Mouse (Mus musculus) midbrain, embryonic 13.5 days (tissue): ENCODE data around the gene Pspc1. TPM values are rescaled to one million over a fixed set of nuclear protein-coding genes. Genes with fewer than 3 reads are reported as not detected.
"Not testable (repeated sequence)": the region's sequence is repeated elsewhere in the genome, so short reads cannot be mapped to it uniquely, and the experiment has no call there.

Experiments
- ATAC-seq: fragments of 200-750 bp; cut with Nextera tagmentation; 2 replicates; pipeline ENCODE4 v1.8.0; 2017; ENCODE audit warnings: mild to moderate bottlenecking, moderate TSS enrichment, moderate library complexity
- H3K27ac ChIP-seq: fragments of 300-500 bp; sonication (generic); 2 replicates; pipeline ENCODE4 v1.5.1; 2015; ENCODE audit warnings: inconsistent platforms, mild to moderate bottlenecking, moderate library complexity
- H3K27me3 ChIP-seq: fragments of 300-500 bp; sonication (generic); 2 replicates; pipeline ENCODE4 v1.6.1; 2015; ENCODE audit warnings: mild to moderate bottlenecking, inconsistent platforms
- H3K36me3 ChIP-seq: fragments of 300-500 bp; sonication (generic); 2 replicates; pipeline ENCODE4 v1.6.1; 2015; ENCODE audit warnings: mild to moderate bottlenecking, inconsistent platforms
- H3K4me1 ChIP-seq: fragments of 300-500 bp; sonication (generic); replicated peaks from 2 replicates; pipeline ENCODE4 v1.6.1; 2015; ENCODE audit warnings: inconsistent platforms
- H3K4me2 ChIP-seq: fragments of 300-500 bp; sonication (generic); replicated peaks from 2 replicates; pipeline ENCODE4 v1.6.1; 2015; ENCODE audit warnings: moderate library complexity, mild to moderate bottlenecking, inconsistent platforms
- H3K4me3 ChIP-seq: fragments of 300-500 bp; sonication (generic); replicated peaks from 2 replicates; pipeline ENCODE4 v1.5.1; 2015; ENCODE audit warnings: mild to moderate bottlenecking, inconsistent platforms
- H3K9ac ChIP-seq: fragments of 300-500 bp; sonication (generic); replicated peaks from 2 replicates; pipeline ENCODE4 v1.6.1; 2015; ENCODE audit warnings: mild to moderate bottlenecking, inconsistent platforms
- H3K9me3 ChIP-seq: fragments of 300-500 bp; sonication (generic); 2 replicates; pipeline ENCODE4 v1.6.1; 2016; ENCODE audit warnings: mild to moderate bottlenecking, inconsistent platforms
- WGBS: fragments of 180-500 bp; shearing (Covaris S2); methylation state at CpG from one replicate; pipeline ENCODE4 v1.1.7; 2015; 5-methylcytosine and 5-hydroxymethylcytosine counted together
- polyA plus RNA-seq: library from polyadenylated mRNA; unstranded; fragments of >200 nt; fragmentation: Nextera tagmentation; extraction: Ambion mirVana; gene quantifications from 2 replicates; pipeline ENCODE4 v1.2.1, GENCODE M21; 2015

Pspc1 gene
- polyA plus RNA-seq, 1 experiment from 2014 or later: 51.1 TPM

DNA sequence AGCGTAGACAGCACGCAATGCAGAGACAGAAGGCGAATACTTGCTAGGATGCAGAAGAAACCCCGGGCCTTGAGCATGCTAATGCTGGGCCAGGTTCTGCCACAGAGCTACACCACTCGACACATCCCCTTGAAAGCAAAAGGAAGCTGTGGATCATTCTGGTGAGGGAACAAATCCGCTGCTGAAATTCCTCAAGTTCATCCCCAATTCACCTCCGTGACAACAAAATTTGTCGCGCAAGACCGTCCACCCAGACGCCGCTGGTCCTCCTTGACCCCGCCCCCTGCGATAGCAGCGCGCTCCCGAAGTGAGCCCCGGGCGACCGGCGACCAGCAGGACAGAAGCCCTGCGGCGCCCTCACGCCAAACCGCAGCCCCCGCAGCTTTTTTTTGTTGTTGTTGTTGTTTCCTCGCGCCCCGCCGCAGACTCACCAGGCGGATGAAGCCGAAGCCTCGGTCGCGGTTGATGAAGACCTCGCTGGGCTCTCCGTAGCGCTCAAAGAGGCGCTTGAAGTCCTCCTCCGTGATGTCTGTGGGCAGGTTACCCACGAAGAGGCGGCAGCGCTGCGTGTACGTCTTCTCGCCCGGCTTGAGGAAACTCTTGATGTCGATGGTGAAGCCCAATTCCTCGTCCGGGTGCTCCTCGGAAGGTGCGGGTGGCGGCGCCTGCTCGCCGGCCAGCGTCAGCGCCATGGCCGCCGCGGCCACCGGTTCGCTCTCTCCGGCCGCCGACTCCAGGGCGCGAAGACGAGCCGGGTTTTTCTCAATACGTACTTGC, 568 bp downstream of the Pspc1 start:
- under 1% methylated on average over 71 of the region's 71 CpGs for WGBS
- ATAC-seq: peak; percentile 24
- peak overlapping the region; percentile 88 for H3K4me3 ChIP-seq
- peaks cover 39% of the 10 kb centered on the region for H3K4me1 ChIP-seq
- peak overlapping the region; percentile 87 for H3K9ac ChIP-seq
- peak overlapping the region; percentile 78 for H3K4me2 ChIP-seq
- H3K36me3 ChIP-seq: no peaks in the 10 kb centered on the region
- peak overlapping the region; percentile 94 for H3K27ac ChIP-seq
- H3K9me3 ChIP-seq: no peaks in the 10 kb centered on the region
- H3K27me3 ChIP-seq: no peaks in the 10 kb centered on the region

DNA sequence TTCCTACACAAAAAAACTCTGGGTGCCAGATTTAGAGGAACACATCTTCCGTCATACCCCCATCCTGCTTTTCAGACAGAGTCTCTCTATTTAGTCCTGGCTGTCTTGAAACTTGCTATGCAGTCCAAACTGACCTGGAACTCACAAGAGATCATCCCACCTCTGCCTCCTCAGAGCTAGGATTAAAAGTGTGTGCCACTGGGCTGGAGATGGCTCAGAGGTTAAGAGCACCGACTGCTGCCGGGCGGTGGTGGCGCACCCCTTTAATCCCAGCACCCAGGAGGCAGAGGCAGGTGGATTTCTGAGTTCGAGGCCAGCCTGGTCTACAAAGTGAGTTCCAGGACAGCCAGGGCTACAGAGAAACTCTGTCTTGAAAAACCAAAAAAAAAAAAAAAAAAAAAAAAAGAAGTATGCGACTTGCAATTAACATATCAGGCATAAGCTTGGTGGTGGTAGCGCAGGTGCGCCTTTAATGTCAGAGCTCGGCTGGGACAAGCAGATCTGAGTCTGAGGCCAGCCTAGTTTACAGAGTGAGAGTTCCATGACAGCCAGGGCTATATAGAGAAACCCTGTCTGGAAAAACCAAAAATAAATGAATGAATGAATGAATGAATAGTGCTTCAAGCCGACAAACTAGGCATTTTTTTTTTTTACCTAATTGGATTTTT, 1.4 kb downstream of the Pspc1 start:
- Histone ChIP-seq H3K4me3 (peak overlapping the region; percentile 88), H3K27me3 (no peaks in the 10 kb centered on the region), H3K9ac (peak overlapping the region; percentile 87), H3K4me1 (peaks cover 39% of the 10 kb centered on the region), H3K27ac (no peak overlapping the region), H3K4me2 (peak overlapping the region; percentile 78), H3K36me3 (peaks cover 6% of the 10 kb centered on the region), H3K9me3 (no peaks in the 10 kb centered on the region)
- WGBS: 28% methylated on average over 11 of the region's 11 CpGs
- ATAC-seq: no peak

DNA sequence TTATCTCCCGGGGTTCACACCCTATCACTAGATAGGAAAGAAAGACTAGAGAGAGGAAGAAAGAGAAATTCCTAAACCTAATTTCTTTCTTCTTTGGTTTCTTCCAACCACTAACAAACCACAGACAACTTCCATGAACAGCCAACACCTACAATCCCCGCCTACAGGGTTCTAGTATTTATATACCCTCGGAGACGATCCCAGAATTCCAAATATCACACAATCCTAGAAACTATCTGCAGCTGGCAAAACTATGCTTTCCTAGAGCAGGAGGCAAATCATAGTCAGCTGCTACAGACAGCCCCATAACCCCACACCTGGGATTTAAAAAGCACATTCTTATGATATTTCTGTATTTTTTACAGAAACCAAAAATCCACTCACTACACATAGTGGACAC, 2.7 kb downstream of the Pspc1 start:
- WGBS: 80% methylated on average over 4 of the region's 4 CpGs
- no peaks in the 10 kb centered on the region for H3K27me3 ChIP-seq
- no peak overlapping the region; the same call in 1 of the 2 replicates for H3K9ac ChIP-seq
- peak overlapping the region; percentile 78 for H3K4me2 ChIP-seq
- H3K27ac ChIP-seq: no peak overlapping the region
- H3K4me1 ChIP-seq: peaks cover 39% of the 10 kb centered on the region
- H3K36me3 ChIP-seq: peaks cover 12% of the 10 kb centered on the region
- H3K9me3 ChIP-seq: no peaks in the 10 kb centered on the region
- ATAC-seq: no peak
- peak overlapping the region; percentile 88 for H3K4me3 ChIP-seq

DNA sequence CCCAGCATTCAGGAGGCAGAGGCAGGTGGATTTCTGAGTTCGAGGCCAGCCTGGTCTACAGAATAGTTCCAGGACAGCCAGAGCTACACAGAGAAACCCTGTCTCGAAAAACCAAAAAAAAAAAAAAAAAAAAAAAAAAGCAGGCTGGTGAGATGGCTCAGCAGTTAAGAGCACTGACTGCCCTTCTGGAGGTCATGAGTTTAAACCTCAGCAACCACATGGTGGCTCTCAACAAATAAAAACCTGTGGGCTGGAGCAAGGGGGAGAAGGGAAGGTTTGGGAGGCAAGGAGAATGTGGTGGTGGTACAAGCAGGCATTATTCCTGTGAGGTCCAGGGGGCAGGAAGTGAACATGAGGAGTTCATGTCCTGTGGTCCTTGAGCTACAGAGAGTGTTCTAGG, 11.7 kb downstream of the Pspc1 start:
- 89% methylated on average over 2 of the region's 2 CpGs for WGBS
- not testable (repeated sequence) for H3K4me2 ChIP-seq, ATAC-seq, H3K4me1 ChIP-seq, H3K27me3 ChIP-seq, H3K4me3 ChIP-seq, H3K9ac ChIP-seq, H3K27ac ChIP-seq, H3K9me3 ChIP-seq
- H3K36me3 ChIP-seq: peaks cover 42% of the 10 kb centered on the region

DNA sequence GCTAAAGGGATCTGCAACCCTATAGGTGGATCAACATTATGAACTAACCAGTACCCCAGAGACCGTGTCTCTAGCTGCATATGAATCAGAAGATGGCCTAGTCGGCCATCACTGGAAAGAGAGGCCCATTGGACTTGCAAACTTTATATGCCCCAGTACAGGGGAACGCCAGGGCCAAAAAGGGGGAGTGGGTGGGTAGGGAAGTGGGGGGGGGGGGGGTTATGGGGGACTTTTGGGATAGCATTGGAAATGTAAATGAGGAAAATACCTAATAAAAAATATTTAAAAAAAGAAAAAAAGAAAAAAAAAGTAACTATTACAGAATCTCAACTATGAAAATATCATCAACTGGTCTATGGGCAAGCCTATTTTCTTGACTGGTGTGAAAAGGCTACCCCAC, 13.0 kb downstream of the Pspc1 start:
- not testable (repeated sequence) for H3K9me3 ChIP-seq, ATAC-seq, H3K4me3 ChIP-seq, H3K27ac ChIP-seq, H3K4me2 ChIP-seq, H3K4me1 ChIP-seq, H3K27me3 ChIP-seq, H3K9ac ChIP-seq
- H3K36me3 ChIP-seq: peaks cover 49% of the 10 kb centered on the region
- 94% methylated on average over 3 of the region's 3 CpGs for WGBS

DNA sequence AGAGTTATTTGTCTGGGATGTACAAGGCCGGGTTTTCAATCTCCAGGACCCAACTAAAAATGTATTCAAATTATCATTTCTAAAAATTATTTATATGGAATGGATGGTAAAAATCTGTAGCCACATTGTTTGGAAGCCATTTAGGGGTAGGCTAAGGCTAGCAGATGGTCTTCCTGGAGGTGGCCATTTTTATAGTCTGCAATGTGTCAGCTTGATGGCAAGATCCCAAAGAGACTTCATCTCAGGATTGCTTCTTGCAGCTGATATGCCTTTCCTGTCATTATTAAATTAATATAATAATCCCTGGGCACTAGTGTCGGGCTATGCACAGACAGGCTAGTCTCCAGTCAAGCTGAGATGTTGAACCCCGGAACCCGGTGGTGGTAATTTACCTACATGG, 26.8 kb downstream of the Pspc1 start:
- no peak for ATAC-seq
- Histone ChIP-seq H3K4me3 (no peak overlapping the region), H3K9ac (no peak overlapping the region), H3K4me2 (no peak overlapping the region), H3K27me3 (no peaks in the 10 kb centered on the region), H3K9me3 (no peaks in the 10 kb centered on the region), H3K4me1 (no peaks in the 10 kb centered on the region), H3K27ac (no peak overlapping the region), H3K36me3 (peaks cover 49% of the 10 kb centered on the region)
- WGBS: 93% methylated on average over 4 of the region's 4 CpGs

DNA sequence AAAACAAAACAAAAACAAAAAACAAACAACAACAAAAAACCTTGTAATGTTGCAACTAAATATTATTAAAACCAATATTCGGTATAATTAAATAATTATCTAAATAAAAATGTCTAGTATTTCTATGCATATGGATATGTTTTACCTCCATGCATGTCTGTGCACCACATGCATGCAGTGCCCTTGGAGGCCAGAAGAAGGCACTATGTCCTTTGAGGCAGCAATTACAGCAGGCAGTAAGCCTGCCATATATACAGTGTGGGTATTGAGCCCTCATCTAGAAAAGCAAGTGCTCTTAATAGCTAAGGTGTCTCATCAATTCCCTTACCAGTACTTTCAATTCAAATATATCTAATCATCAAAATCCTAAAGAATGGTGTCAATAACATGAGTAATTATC, 37.9 kb downstream of the Pspc1 start:
- Histone ChIP-seq H3K27ac (no peak overlapping the region), H3K4me1 (no peaks in the 10 kb centered on the region), H3K27me3 (no peaks in the 10 kb centered on the region), H3K4me3 (no peak overlapping the region), H3K4me2 (no peak overlapping the region), H3K9me3 (no peaks in the 10 kb centered on the region), H3K36me3 (peaks cover 13% of the 10 kb centered on the region), H3K9ac (no peak overlapping the region)
- ATAC-seq: no peak
- 97% methylated on average over 1 of the region's 1 CpGs for WGBS

DNA sequence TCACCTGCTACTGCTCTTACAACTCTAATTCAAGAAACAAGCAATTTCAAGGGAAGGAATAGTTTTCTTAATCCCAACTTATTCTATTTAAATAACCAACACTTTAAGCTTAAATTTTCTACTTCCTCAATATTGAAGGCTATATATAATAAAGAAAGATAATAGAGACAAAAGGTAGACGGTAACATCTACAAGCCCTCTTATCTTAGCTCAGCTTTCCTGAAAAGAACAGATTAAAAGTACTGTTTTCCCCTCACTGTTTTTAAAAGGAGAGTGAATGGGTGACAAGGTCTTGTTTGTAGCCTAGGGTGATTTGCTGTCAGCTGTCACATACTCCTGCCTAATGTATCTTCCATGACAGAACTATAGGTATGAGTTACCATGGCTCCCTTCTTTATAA, 51.6 kb downstream of the Pspc1 start:
- H3K4me2 ChIP-seq: no peak overlapping the region
- H3K36me3 ChIP-seq: peaks cover 8% of the 10 kb centered on the region
- ATAC-seq: no peak
- no peak overlapping the region for H3K27ac ChIP-seq
- 88% methylated on average over 1 of the region's 1 CpGs for WGBS
- H3K9me3 ChIP-seq: no peaks in the 10 kb centered on the region
- H3K4me3 ChIP-seq: no peak overlapping the region
- no peaks in the 10 kb centered on the region for H3K27me3 ChIP-seq
- H3K9ac ChIP-seq: no peak overlapping the region
- no peaks in the 10 kb centered on the region for H3K4me1 ChIP-seq

DNA sequence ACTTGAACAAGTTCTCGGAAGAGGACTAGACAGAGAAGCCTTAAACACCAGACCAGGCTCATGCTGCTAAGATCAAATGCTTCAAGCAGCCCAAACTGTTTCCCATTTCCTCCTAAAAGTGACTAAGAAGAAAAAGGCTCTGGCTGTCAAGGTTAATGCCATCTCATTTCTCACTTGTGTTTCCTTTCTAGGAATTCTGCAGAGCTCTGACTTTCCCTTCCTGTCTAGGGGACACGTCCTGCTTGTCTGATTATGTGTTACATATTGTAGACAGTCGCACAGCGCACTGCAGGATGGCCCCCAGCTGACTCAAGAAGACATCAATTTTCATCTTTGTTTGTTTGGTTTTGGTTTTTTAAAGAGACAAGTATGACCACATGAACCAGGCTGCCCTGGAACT, 72.4 kb downstream of the Pspc1 start:
- 84% methylated on average over 4 of the region's 4 CpGs for WGBS

DNA sequence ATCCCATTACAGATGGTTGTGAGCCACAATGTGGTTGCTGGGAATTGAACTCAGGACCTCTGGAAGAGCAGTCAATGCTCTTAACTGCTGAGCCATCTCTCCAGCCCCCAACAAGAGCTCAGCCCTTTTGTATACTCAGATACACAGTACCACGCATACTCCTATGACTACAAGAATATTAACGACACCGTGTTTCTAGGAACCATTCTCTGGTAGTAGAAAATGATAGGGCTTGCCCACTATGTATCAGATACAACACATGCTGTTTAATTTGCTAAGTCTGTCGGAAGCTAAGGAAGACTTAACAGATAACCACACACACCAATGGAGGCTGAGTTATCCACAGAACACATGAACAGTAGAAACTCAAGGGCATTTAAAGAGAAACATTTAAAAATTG, 75.5 kb downstream of the Pspc1 start:
- H3K9me3 ChIP-seq: no peaks in the 10 kb centered on the region
- peaks cover 29% of the 10 kb centered on the region for H3K36me3 ChIP-seq
- no peaks in the 10 kb centered on the region for H3K4me1 ChIP-seq
- H3K4me3 ChIP-seq: no peak overlapping the region
- H3K27me3 ChIP-seq: no peaks in the 10 kb centered on the region
- ATAC-seq: no peak
- H3K4me2 ChIP-seq: no peak overlapping the region
- WGBS: 93% methylated on average over 4 of the region's 4 CpGs
- H3K27ac ChIP-seq: no peak overlapping the region
- no peak overlapping the region for H3K9ac ChIP-seq

More for the DNA sequence above, 72.4 kb downstream of the Pspc1 start:
- H3K9me3 ChIP-seq: no peaks in the 10 kb centered on the region
- H3K9ac ChIP-seq: no peak overlapping the region
- no peaks in the 10 kb centered on the region for H3K4me1 ChIP-seq
- H3K27ac ChIP-seq: no peak overlapping the region
- ATAC-seq: no peak
- no peak overlapping the region for H3K4me3 ChIP-seq
- H3K36me3 ChIP-seq: peaks cover 4% of the 10 kb centered on the region
- H3K4me2 ChIP-seq: no peak overlapping the region
- no peaks in the 10 kb centered on the region for H3K27me3 ChIP-seq

DNA sequence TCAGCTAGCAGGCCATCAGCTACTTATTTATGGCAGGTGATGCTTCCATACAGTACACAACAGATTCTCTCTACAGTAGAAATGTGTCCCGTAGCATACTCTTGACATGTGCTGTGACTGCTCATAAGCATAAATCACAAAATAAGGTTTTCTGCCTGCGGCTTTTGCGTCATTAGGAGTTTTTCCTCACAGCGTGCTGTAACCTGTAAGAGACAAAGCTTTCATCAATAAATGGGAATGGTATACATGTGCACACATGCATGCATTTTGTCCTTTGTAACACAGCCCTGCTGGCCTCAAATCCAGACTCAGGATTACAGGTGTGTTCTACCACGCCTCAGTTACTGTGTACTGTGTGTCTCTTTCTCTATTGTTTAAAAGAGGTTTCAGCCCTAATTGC, 80.3 kb downstream of the Pspc1 start:
- 95% methylated on average over 5 of the region's 5 CpGs for WGBS
- ATAC-seq: no peak
- Histone ChIP-seq H3K9me3 (no peaks in the 10 kb centered on the region), H3K36me3 (peaks cover 75% of the 10 kb centered on the region), H3K4me1 (no peaks in the 10 kb centered on the region), H3K27me3 (no peaks in the 10 kb centered on the region), H3K4me2 (no peak overlapping the region), H3K27ac (no peak overlapping the region), H3K4me3 (no peak overlapping the region), H3K9ac (no peak overlapping the region)

DNA sequence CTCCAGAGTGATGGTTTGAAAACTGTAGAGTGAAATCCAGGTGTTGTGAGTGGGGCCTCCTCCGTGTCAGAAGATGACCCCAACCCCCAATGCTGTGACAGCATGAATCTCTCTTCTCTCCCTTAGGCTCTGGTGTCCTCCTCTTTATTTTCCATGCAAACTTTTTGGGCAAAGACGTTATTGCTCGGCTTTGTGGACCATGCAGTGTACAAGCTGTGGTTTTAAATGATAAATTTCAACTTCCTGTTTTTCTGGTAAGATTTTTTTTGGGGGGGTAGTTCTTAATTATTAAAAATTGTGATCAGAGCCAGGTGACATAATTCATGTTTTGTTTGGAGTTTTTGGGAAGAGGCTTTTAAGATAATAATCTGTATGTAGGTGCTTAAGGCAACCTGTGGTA, 82.6 kb downstream of the Pspc1 start:
- Histone ChIP-seq H3K9ac (no peak overlapping the region), H3K9me3 (no peaks in the 10 kb centered on the region), H3K4me3 (no peak overlapping the region), H3K27ac (no peak overlapping the region), H3K4me1 (no peaks in the 10 kb centered on the region), H3K36me3 (peaks cover 89% of the 10 kb centered on the region), H3K27me3 (no peaks in the 10 kb centered on the region), H3K4me2 (no peak overlapping the region)
- 90% methylated on average over 3 of the region's 3 CpGs for WGBS
- no peak for ATAC-seq
